Mouse (Mus musculus) layer of hippocampus, postnatal 14 days (tissue): ENCODE results near the gene Creld1. TPM values are rescaled to one million over a fixed set of nuclear protein-coding genes. Genes with fewer than 3 reads are reported as not detected.

ENCODE experiments used
- DNase-seq, 2 experiments: peaks; one replicate each; pipeline ENCODE4 v3.0.0; 2021 to 2022; ENCODE audit warnings: low spot score in 2 of 2, mixed read lengths in 1 of 2
- microRNA-seq, 2 experiments: library from miRNA; unstranded; fragments of <30 nt; microRNA quantifications; one replicate each; pipeline ENCODE4 v1.2.0; 2021
- total RNA-seq, 2 experiments: library from RNA; stranded (reverse); gene quantifications; 2 replicates each; pipeline ENCODE4 v1.2.3; 2021

Gene Creld1
- total RNA-seq, 2 experiments from 2014 or later, result 99.5 to 101 TPM

- no peak for DNase-seq
Measured at GRCm38 (mm10) chr6:113507130-113507529, 24.0 kb downstream of the Creld1 start.

DNA sequence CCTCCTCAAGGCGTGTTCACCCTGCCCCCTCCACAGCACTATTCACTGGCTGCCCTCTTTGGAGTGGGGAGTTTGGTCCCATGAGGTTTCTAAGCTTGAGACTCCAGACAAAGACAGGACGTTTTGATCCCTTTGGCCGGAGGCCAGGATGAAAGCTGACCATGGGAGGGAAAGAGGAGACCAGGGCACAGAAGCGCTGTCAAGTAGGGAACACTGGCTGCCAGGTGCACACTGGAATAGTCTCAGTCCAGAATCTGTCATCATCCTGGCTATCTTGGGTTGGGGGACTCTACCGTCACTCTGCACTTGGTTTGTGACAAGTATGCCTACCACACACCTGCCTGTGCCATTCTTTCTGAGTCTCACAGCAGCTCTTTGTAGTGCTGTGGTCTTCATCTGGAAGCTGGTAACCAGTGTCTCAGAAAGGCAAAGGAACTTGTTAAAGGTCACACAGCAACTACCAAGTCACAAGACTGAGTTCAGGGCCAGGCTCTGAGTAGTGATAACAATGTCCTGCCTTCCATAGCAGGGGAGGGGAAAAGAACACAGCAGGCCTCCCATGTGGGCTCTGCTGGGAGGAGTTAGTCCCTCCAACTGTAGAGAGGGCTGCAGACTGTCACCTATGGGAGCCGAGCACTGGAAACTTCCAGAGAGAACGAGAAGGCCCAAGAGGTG lies 25.3 kb downstream of the Creld1 start:
- no peak for DNase-seq

DNA sequence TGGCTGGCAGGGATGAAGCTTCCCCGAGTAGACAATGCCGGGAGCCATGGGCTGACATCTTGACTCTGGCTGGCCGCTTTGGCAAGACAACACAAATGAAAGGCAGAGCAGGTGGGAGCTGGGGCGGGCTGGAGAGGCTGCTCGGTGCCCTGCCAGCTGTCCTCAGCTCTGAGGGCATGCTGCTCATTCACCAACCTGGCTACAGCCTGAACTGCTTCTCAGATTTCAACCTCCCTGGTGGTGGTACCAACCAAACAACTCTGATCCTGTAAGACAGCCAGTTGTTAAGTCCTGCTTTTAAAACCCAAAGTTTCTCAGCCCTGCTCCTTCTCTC lies 25.8 kb downstream of the Creld1 start:
- DNase-seq, result no peak

DNA sequence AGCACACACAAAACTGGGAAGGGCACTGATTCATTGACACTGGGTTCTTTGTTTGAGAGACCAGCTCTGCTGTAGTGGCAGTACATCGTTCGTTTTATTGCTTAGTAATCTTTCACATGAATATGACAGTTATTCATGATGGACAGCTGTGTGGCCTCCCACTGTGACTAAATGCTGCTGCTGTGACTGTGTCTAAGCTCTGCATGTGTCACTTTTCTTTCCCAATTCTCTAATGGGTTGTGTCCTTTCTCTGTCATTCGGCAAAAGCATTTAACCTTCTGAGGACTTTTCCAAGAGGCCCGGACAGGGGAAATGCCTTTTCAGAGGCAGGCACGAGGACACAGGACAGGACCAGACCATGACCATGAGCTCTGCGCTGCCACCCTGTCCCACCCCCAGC lies 30.8 kb downstream of the Creld1 start:
- DNase-seq, result no peak

- no peak for DNase-seq
Measured at GRCm38 (mm10) chr6:113514600-113514999, 31.5 kb downstream of the Creld1 start.

- no peak for DNase-seq
Measured at GRCm38 (mm10) chr6:113517434-113518080, 34.5 kb downstream of the Creld1 start.

DNA sequence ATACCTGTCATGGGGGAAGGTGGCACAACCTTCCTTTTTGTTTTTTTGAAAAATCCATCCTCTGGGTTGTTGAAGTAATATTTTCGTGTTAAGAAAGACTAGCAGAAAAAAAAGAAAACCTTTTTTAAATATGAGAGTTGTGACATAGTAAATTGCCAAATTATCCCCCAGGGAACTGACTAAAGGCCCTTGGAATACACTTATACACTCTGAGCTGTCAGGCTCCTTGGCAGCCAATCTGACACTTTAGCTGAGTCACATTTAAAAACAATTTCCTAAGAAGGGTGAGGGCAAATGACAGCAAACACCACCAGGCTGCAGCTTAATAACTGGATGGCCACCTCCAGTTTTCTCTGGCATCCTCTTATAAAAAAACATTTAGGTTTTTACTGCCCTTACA lies 39.2 kb downstream of the Creld1 start:
- no peak for DNase-seq

- no peak for DNase-seq
Measured at GRCm38 (mm10) chr6:113523420-113523819, 40.3 kb downstream of the Creld1 start.

DNA sequence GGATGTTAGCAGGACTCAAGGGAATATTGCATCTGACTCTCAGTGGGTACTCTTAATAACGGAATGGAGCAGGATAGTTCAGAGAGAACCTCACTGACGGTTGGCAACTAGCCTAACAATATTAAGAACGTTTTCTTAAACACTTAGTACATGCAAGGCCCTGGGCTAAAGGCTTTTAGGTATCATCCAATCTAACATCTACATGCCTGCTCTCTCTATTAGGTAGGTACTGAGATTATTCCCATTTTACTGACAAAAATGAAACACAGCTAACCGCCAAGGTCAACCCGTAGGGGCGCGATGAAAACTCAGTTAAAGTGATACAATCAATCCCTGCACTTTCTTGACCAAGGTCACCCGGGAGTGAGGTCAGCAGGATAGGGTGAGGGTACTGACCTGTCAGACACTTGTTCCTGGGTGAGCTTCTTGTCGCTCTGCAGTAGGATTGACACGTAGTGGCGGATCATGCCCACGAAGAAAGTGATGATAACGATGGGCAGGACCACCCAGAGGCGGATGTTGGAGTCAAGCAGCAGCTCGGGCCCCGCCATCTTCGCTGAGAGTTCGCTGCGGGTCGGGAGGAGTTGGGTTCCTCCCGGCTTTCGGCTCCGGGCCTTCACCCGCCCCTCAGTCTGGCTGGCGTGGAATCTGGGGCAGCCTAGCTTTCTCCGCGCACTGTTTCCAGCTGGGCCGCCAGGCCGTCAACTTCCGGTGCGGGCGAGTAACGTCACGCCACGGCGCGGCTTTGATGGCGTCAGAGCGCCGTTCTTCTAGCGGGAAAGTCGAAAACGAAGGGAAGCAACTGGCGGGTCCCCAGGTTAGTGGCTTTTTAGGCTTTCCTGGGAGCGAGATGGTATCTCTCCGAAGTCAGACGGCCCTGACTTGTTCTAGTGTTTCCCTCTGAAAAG lies 48.1 kb downstream of the Creld1 start, which contains the start of the genes Emc3 and Fancd2:
Emc3 (minus strand) TSS at position 721 of the 908 bp plus-strand sequence.
Fancd2 (plus strand) TSS at position 751 of the 908 bp plus-strand sequence.
- peak; percentile 95 for DNase-seq

- no peak for DNase-seq
Measured at GRCm38 (mm10) chr6:113531840-113532404, 48.8 kb downstream of the Creld1 start.

DNA sequence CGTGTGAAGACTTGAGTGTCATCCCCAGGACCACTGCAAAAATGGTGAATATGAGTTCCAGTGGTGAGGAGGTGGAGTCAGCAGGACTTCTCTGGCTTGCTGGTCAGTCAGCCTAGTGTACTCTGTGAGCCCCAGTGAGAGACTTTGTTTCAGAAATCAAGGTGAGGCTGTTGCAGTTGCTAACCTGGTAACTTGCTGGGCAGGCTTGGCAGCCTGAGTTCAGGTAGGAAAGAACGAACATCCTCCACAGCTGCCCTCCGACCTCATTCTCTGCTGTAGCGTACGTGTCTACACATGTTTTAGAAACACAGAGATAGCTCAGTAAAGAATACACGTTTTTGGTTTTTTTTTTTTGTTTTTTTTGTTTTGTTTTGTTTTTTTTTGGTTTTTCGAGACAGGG lies 51.8 kb downstream of the Creld1 start:
- DNase-seq, result no peak

GRCm38 (mm10) chr6:113541610-113542009 lies 58.5 kb downstream of the Creld1 start:
- no peak for DNase-seq

Small RNA genes within 50 kb of the gene (microRNA-seq; reads per million reads assigned to microRNA genes)
- gene Gm23365, result 0 reads per million in 2 experiments

Other genes starting within 250 kb of the Creld1 start
- gene Mtmr14, start 245.5 kb upstream of the Creld1 start, total RNA-seq, result 10 to 100 TPM; 17.6 to 19.0 TPM
- 10 to 100 TPM; 14.3 to 21.8 TPM for gene Cpne9, start 201.0 kb upstream of the Creld1 start, total RNA-seq
- 10 to 100 TPM; 26.4 to 28.9 TPM for gene Brpf1, start 176.2 kb upstream of the Creld1 start, total RNA-seq
- 1 to 10 TPM; 7.0 to 7.2 TPM for gene Ogg1, start 156.3 kb upstream of the Creld1 start, total RNA-seq
- 10 to 100 TPM; 49.3 to 50.2 TPM for gene Camk1, start 139.3 kb upstream of the Creld1 start, total RNA-seq
- gene Tada3, start 105.4 kb upstream of the Creld1 start, total RNA-seq, result 10 to 100 TPM; 53.4 to 54.9 TPM
- 100 to 1,000 TPM; 348 to 363 TPM for gene Arpc4, start 105.2 kb upstream of the Creld1 start, total RNA-seq
- gene Ttll3, start 94.0 kb upstream of the Creld1 start, total RNA-seq, result 10 to 100 TPM; 11.7 to 13.7 TPM
- 10 to 100 TPM; 24.7 to 28.7 TPM for gene Rpusd3, start 64.0 kb upstream of the Creld1 start, total RNA-seq
- not detected for gene Cidec, start 47.5 kb upstream of the Creld1 start, total RNA-seq
- gene Jagn1, start 40.7 kb upstream of the Creld1 start, total RNA-seq, result 10 to 100 TPM; 45.6 to 53.3 TPM
- under 1 TPM; 0.36 to 0.81 TPM for gene Il17re, start 24.8 kb upstream of the Creld1 start, total RNA-seq
- 1 to 10 TPM; 3.4 to 3.8 TPM for gene Il17rc, start 11.9 kb upstream of the Creld1 start, total RNA-seq
- 10 to 100 TPM; 45.8 to 48.1 TPM for gene Prrt3, start 18.6 kb downstream of the Creld1 start, total RNA-seq
- gene Emc3, start 48.4 kb downstream of the Creld1 start, total RNA-seq, result 10 to 100 TPM; 79.0 to 80.5 TPM
- 1 to 10 TPM; 2.5 to 4.1 TPM for gene Fancd2, start 48.4 kb downstream of the Creld1 start, total RNA-seq
- gene Fancd2os, start 117.4 kb downstream of the Creld1 start, total RNA-seq, result under 1 TPM; 0.23 to 0.45 TPM
- 100 to 1,000 TPM; 228 to 229 TPM for gene Brk1, start 121.5 kb downstream of the Creld1 start, total RNA-seq
- gene Vhl, start 140.7 kb downstream of the Creld1 start, total RNA-seq, result 10 to 100 TPM; 51.9 to 54.7 TPM
- gene Irak2, start 155.2 kb downstream of the Creld1 start, total RNA-seq, result 10 to 100 TPM; 19.9 to 20.0 TPM
- gene Tatdn2, start 213.8 kb downstream of the Creld1 start, total RNA-seq, result 10 to 100 TPM; 66.2 to 72.0 TPM
- under 1 TPM in 1 of 2 experiments, not detected in 1; 0.79 TPM for gene Ghrl, start 236.6 kb downstream of the Creld1 start, total RNA-seq